Mouse (Mus musculus) neural tube, embryonic 10.5 days (tissue): ENCODE data around the gene Bicra.

Experiments used
- DNase-seq: peaks from one replicate; pipeline ENCODE4 v3.0.0-alpha.2; 2017; ENCODE audit warnings: low spot score; ENCODE audit errors: extremely low spot score

Gene Bicra

GRCm38 (mm10) chr7:16018016-16018810 lies 29.5 kb downstream of the Bicra start:
- no peak for DNase-seq

- DNase-seq, result no peak
Observed at GRCm38 (mm10) chr7:16015384-16015783, 32.3 kb downstream of the Bicra start.

GRCm38 (mm10) chr7:16014521-16015175 lies 33.1 kb downstream of the Bicra start:
- no peak for DNase-seq

GRCm38 (mm10) chr7:16013722-16014275 lies 33.9 kb downstream of the Bicra start:
- DNase-seq, result no peak

- no peak for DNase-seq
Observed at GRCm38 (mm10) chr7:16012576-16013263, 35.0 kb downstream of the Bicra start.

GRCm38 (mm10) chr7:16011418-16012085 lies 36.2 kb downstream of the Bicra start:
- no peak for DNase-seq

GRCm38 (mm10) chr7:16010649-16011048 lies 37.1 kb downstream of the Bicra start:
- DNase-seq, result no peak

GRCm38 (mm10) chr7:16009636-16010035 lies 38.1 kb downstream of the Bicra start:
- DNase-seq, result no peak

GRCm38 (mm10) chr7:16005020-16005419 lies 42.7 kb downstream of the Bicra start:
- DNase-seq, result no peak

DNA sequence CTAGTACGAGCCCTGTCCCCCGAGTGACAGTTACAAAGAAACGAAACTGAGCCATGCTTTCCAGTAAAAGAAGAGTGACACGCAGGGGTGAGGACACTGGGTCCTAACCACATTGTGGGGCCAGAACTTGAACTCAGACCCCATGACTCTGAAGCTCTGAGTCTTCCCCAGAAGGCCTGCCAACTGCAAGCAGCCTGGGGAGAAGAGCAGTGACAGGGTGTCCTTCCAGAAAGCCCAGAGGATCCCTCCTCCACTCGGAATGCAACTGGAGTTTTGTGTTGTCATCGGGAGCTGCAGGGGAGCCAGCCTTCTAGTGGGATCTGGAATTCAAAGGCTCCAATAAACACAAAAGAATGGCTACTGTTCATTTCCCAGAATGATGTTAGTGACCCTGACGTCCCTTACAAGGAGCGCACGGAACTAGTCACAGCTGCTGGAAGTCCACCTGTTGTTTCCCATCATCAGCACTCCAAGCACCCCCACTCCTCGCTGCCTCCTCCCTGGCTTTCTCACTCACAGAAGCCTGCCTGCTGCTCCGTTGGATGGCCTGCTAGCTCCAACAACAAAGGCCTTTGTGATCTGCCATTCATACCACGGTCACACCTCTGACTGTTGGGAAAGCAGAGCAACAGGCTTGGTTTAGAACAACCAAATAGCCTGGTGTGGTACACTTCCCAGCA lies 43.4 kb downstream of the Bicra start:
- peak; percentile 27 for DNase-seq

DNA sequence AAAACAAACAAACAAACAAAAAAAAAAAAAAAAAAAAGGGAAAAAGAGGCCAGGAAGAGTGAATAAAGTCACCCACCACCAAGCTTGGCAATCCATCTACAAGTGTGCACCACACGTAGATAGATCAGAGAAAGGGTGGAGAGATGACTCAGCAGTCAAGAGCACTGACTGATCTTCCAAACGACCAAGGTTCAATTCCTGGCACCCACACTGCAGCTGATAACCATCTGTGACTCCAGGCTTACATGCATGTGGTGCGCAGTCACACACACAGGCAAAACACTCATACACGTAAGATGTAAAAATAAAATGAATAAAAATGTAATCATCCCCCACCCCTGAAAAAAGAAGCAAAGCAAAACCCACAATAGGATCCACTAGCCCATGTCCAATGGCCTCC lies 44.7 kb downstream of the Bicra start:
- DNase-seq, result no peak

GRCm38 (mm10) chr7:16002171-16002570 lies 45.5 kb downstream of the Bicra start:
- no peak for DNase-seq

GRCm38 (mm10) chr7:16001691-16002090 lies 46.0 kb downstream of the Bicra start:
- no peak for DNase-seq

- DNase-seq, result no peak
Observed at GRCm38 (mm10) chr7:15993789-15994188, 53.9 kb downstream of the Bicra start.

DNA sequence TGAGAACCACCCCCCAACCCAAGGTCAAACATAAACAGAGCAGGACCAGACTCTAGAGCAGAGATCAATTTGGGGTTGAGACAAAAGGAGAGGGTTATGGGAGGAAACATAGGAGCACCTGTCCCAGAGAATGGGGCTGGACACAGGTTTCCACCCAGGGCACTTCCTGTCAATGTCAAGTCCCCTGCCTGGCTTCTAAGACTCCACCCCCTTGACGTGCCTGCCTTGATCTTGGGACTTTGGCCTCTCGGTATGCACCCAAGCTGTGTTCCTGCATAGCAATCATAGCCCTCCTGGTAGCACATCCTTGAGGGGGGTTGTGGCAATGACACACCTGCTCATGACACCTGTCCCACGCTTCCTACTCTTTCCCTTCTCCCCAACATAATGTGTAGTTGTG lies 54.6 kb downstream of the Bicra start:
- DNase-seq, result no peak

DNA sequence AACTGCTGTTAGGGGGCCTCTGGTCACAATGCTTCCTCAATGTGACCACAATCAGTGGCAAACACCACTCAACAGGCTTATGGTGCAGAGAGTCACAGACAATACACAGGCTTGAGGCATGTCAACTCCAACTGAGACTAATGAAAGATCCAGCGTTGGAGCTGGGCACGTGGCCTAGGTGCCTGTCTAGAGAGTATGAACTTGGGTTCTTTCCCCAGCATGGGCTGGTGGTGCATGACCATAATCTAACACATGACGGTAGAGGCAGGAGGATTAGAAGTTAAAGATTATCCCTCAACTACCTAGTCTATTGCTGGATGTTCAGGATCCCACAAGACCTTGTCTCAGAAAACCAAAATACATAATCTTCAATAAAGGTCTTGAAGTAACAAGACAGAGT lies 56.0 kb downstream of the Bicra start:
- no peak for DNase-seq

- DNase-seq, result no peak
Observed at GRCm38 (mm10) chr7:15987661-15988356, 59.9 kb downstream of the Bicra start.

DNA sequence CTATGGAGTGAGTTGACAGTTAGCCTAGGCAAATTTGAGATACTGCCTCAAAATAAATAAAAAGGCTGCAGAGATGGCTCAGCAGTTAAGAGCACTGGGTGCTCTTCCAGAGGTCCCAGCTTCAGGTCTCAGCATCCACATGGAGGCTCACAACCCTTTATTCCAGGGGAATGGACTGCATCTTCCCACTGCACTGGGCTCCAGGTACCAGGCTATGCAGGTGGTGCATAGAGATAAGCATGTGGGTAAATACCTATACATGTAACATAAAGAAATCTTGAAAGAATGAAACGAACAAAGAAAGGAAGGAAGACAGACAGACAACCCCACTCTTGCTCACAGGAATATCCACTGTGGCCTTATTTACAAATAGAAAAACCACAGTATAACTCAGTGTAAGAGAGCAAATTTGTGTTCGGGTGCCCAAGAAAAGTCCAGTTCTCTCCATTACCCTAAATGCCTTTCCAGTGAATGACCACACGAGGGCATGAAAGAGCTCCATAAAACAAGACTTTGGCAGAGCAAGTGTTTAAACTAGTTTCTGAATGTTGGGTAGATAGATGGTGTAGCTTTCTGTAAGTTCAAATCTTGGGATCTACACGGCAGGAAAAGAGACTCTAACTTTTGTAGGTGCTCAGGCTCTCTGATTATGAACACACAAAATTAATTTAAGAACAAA lies 64.9 kb downstream of the Bicra start:
- DNase-seq, result no peak

- DNase-seq, result no peak
Observed at GRCm38 (mm10) chr7:15981538-15981937, 66.2 kb downstream of the Bicra start.

DNA sequence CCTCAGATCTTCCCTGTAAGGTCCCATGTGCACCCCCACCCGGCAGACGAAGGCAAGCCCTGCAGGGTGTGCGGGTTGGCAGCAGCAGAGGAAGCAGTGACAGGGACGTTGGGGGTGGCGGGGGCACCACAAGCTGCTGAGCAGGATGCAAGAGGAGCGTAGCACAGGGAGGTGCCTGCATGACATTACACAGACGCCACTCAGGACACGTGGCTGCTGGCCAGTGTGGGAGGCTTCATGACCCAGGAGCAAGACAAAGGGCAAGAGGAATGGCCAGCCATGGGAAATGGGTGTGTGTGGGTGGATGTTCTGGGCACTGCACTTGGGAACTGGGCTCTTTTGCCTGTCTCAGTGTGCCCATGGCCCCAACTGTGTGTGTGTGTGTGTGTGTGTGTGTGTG lies 67.5 kb downstream of the Bicra start:
- no peak for DNase-seq
